Mouse (Mus musculus) limb, embryonic 15.5 days (tissue): ENCODE measurements around the gene Alg10b. TPM values are rescaled to one million over a fixed set of nuclear protein-coding genes. Genes with fewer than 3 reads are reported as not detected.
"Not testable (repeated sequence)": the region's sequence is repeated elsewhere in the genome, so short reads cannot be mapped to it uniquely, and the experiment has no call there.

Source experiments
- ATAC-seq: fragments of 200-750 bp; cut with Nextera tagmentation; 2 replicates; pipeline ENCODE4 v1.8.0; 2017; ENCODE audit warnings: low read depth, moderate TSS enrichment; ENCODE audit not compliant: insufficient number of reproducible peaks, low FRiP score, low TSS enrichment
- H3K27ac ChIP-seq: fragments of 300-500 bp; sonication (generic); 2 replicates; pipeline ENCODE4 v1.5.1; 2015; ENCODE audit warnings: moderate library complexity, mild to moderate bottlenecking, inconsistent platforms
- H3K27me3 ChIP-seq: fragments of 300-500 bp; sonication (generic); 2 replicates; pipeline ENCODE4 v1.6.1; 2015; ENCODE audit warnings: inconsistent platforms
- H3K36me3 ChIP-seq: fragments of 300-500 bp; sonication (generic); 2 replicates; pipeline ENCODE4 v1.6.1; 2015; ENCODE audit warnings: inconsistent platforms
- H3K4me1 ChIP-seq: fragments of 300-500 bp; sonication (generic); 2 replicates; pipeline ENCODE4 v1.6.1; 2015; ENCODE audit warnings: inconsistent platforms
- H3K4me2 ChIP-seq: fragments of 300-500 bp; sonication (generic); 2 replicates; pipeline ENCODE4 v1.6.1; 2015; ENCODE audit warnings: mild to moderate bottlenecking, inconsistent platforms
- H3K4me3 ChIP-seq: fragments of 300-500 bp; sonication (generic); 2 replicates; pipeline ENCODE4 v1.5.1; 2015; ENCODE audit warnings: mild to moderate bottlenecking, inconsistent platforms
- H3K9ac ChIP-seq: fragments of 300-500 bp; sonication (generic); 2 replicates; pipeline ENCODE4 v1.6.1; 2015; ENCODE audit warnings: inconsistent platforms
- H3K9me3 ChIP-seq: fragments of 300-500 bp; sonication (generic); 2 replicates; pipeline ENCODE4 v1.6.1; 2016; ENCODE audit warnings: inconsistent platforms
- WGBS: fragments of 180-500 bp; shearing (Covaris S2); methylation state at CpG from one replicate; pipeline ENCODE4 v1.1.7; 2015; 5-methylcytosine and 5-hydroxymethylcytosine counted together
- polyA plus RNA-seq: library from polyadenylated mRNA; unstranded; fragments of >200 nt; fragmentation: Nextera tagmentation; extraction: Ambion mirVana; gene quantifications from 2 replicates; pipeline ENCODE4 v1.2.1, GENCODE M21; 2015

Alg10b gene
- polyA plus RNA-seq, result 25.3 and 29.6 TPM in 2 replicates

GRCm38 (mm10) chr15:90223969-90224750, at the start of gene Alg10b:
Gene Alg10b, plus strand, starts transcription at chr15:90224311.
- H3K36me3 ChIP-seq, result peaks cover 16% of the 10 kb centered on the region
- WGBS, result under 1% methylated on average over 46 of the region's 59 CpGs

DNA sequence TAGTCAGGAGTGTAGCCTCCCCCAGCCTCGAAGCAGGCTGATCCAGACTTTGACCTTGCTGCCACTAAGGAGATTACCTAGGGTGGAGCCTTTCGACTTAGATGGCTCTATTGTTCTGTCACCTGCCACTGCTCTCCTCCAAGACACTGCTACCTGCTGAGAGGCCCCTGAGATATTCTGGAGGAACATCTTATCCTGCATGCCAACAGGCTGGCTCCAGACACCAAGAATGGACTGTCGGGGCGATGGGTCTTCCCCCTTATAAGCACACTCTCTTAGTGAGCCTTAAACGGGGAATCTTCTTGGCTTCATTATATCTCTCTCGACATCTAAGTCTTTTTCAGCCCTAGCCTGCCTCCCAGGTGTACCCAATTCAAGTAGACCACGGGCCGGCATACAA, 41.0 kb upstream of the Alg10b start:
- H3K4me1 ChIP-seq, H3K9me3 ChIP-seq, H3K4me3 ChIP-seq, H3K9ac ChIP-seq, H3K36me3 ChIP-seq, H3K27ac ChIP-seq, H3K4me2 ChIP-seq, H3K27me3 ChIP-seq, ATAC-seq: not testable (repeated sequence)
- WGBS, result 67% methylated on average over 8 of the region's 8 CpGs

More at GRCm38 (mm10) chr15:90223969-90224750, at the start of gene Alg10b:
- ATAC-seq, result peak; percentile 97
- H3K4me1 ChIP-seq, result peaks cover 7% of the 10 kb centered on the region; the same call in 1 of the 2 replicates
- H3K9me3 ChIP-seq, result no peaks in the 10 kb centered on the region
- H3K27ac ChIP-seq, result peak within 1 kb of the TSS; percentile 79
- peak within 1 kb of the TSS; percentile 88 for H3K9ac ChIP-seq
- peak within 1 kb of the TSS; percentile 71 for H3K4me3 ChIP-seq
- H3K27me3 ChIP-seq, result no peaks in the 10 kb centered on the region
- peak within 1 kb of the TSS; percentile 70 for H3K4me2 ChIP-seq

DNA sequence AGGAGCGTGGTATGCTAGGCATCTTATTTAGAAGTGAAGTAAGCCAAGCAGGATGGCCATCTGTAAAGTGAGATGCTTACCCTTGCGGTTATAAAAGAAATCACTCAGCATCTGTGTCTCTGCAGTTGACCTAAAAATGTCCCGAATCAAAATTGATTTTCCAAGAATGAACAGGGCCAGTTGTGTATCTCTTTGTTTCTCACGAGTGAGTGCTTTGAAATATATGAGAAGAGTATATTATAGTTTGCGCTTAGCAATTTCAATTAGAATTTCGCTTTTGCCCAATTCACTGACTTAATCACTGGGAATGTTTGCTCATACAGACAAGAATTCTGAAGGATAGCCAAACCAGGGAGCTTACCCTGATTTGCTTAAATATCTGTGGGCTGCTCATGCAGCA, 40.6 kb upstream of the Alg10b start:
- WGBS, result 79% methylated on average over 6 of the region's 6 CpGs
- no peak for ATAC-seq
- no peaks in the 10 kb centered on the region for H3K27me3 ChIP-seq

DNA sequence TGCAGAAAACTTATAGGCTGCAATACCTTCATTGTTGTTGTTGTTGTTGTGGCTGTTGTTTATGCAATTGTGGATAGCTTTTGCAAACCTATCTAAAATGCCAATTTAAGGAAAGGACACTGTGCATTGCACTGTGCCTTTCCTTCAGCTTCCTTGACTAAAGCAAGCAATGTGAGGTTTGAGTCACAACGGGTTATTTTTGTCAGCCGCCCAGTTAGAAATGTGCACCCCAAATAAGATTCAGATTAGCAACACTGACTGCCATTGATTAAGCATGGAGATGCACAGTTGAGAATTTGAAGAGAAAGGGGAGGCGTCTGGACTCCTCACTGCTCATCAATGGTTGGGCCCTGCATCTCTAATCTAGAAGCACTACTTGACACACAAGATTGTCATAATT, 39.4 kb upstream of the Alg10b start:
- H3K4me2 ChIP-seq, result no peak overlapping the region
- H3K9ac ChIP-seq, result no peak overlapping the region
- no peak for ATAC-seq
- H3K36me3 ChIP-seq, result no peaks in the 10 kb centered on the region
- H3K4me1 ChIP-seq, result no peaks in the 10 kb centered on the region
- no peaks in the 10 kb centered on the region for H3K27me3 ChIP-seq
- no peak overlapping the region for H3K4me3 ChIP-seq
- H3K27ac ChIP-seq, result no peak overlapping the region
- 90% methylated on average over 3 of the region's 3 CpGs for WGBS
- no peaks in the 10 kb centered on the region for H3K9me3 ChIP-seq

More for the DNA sequence above, 40.6 kb upstream of the Alg10b start:
- Histone ChIP-seq H3K4me3 (no peak overlapping the region), H3K9ac (no peak overlapping the region), H3K27ac (no peak overlapping the region), H3K4me2 (no peak overlapping the region), H3K9me3 (no peaks in the 10 kb centered on the region), H3K36me3 (no peaks in the 10 kb centered on the region), H3K4me1 (no peaks in the 10 kb centered on the region)

DNA sequence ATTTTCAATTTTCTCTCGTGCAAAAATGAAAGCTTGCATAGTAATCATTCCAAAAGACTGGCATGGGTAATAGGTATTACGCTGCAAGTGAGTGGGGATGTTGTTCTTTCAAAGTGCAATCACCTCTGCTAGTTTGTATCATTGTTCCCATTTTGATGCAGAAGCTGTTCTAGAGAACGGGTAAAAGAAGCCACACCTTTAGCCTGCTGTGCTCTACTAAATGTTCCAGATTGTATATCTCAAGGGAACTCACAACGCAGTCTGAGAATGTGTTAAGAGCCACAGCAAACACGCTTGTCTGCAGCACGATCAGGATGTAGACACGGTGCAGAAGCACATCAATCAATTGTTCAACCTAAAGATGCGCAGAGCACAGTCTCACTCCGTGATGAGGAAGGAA, 34.6 kb upstream of the Alg10b start:
- 77% methylated on average over 9 of the region's 9 CpGs for WGBS
- no peaks in the 10 kb centered on the region for H3K36me3 ChIP-seq
- no peak for ATAC-seq
- H3K9me3 ChIP-seq, result no peaks in the 10 kb centered on the region
- H3K9ac ChIP-seq, result no peak overlapping the region
- no peak overlapping the region for H3K4me2 ChIP-seq
- H3K4me1 ChIP-seq, result no peaks in the 10 kb centered on the region
- H3K27me3 ChIP-seq, result no peaks in the 10 kb centered on the region
- no peak overlapping the region for H3K27ac ChIP-seq
- H3K4me3 ChIP-seq, result no peak overlapping the region

GRCm38 (mm10) chr15:90213946-90214345, 10.2 kb upstream of the Alg10b start:
- no peaks in the 10 kb centered on the region for H3K36me3 ChIP-seq
- H3K27ac ChIP-seq, result no peak overlapping the region
- WGBS, result 80% methylated on average over 8 of the region's 8 CpGs
- H3K4me2 ChIP-seq, result no peak overlapping the region
- no peaks in the 10 kb centered on the region for H3K9me3 ChIP-seq
- no peaks in the 10 kb centered on the region for H3K27me3 ChIP-seq
- no peak for ATAC-seq
- no peak overlapping the region for H3K4me3 ChIP-seq
- H3K4me1 ChIP-seq, result no peaks in the 10 kb centered on the region
- no peak overlapping the region for H3K9ac ChIP-seq

GRCm38 (mm10) chr15:90214913-90215312, 9.2 kb upstream of the Alg10b start:
- Histone ChIP-seq H3K4me1 (no peaks in the 10 kb centered on the region), H3K9me3 (no peaks in the 10 kb centered on the region), H3K27ac (no peak overlapping the region), H3K9ac (no peak overlapping the region), H3K4me3 (no peak overlapping the region), H3K27me3 (no peaks in the 10 kb centered on the region), H3K4me2 (no peak overlapping the region), H3K36me3 (no peaks in the 10 kb centered on the region)
- 11% methylated on average over 6 of the region's 6 CpGs for WGBS
- no peak for ATAC-seq

GRCm38 (mm10) chr15:90225058-90225575, 1.0 kb downstream of the Alg10b start:
- WGBS, result 63% methylated on average over 4 of the region's 4 CpGs
- no peaks in the 10 kb centered on the region for H3K27me3 ChIP-seq

GRCm38 (mm10) chr15:90237657-90238056, 13.5 kb downstream of the Alg10b start:
- no peaks in the 10 kb centered on the region for H3K27me3 ChIP-seq
- H3K9ac ChIP-seq, result no peak overlapping the region
- no peaks in the 10 kb centered on the region for H3K4me1 ChIP-seq
- no peak for ATAC-seq
- no peaks in the 10 kb centered on the region for H3K9me3 ChIP-seq
- H3K4me2 ChIP-seq, result no peak overlapping the region
- 48% methylated on average over 2 of the region's 2 CpGs for WGBS
- H3K4me3 ChIP-seq, result no peak overlapping the region
- peaks cover 15% of the 10 kb centered on the region for H3K36me3 ChIP-seq
- no peak overlapping the region for H3K27ac ChIP-seq

More at GRCm38 (mm10) chr15:90225058-90225575, 1.0 kb downstream of the Alg10b start:
- peaks cover 20% of the 10 kb centered on the region for H3K36me3 ChIP-seq
- H3K27ac ChIP-seq, result no peak overlapping the region
- peaks cover 7% of the 10 kb centered on the region; the same call in 1 of the 2 replicates for H3K4me1 ChIP-seq
- no peaks in the 10 kb centered on the region for H3K9me3 ChIP-seq
- no peak for ATAC-seq
- H3K4me3 ChIP-seq, result peak overlapping the region; percentile 71
- peak overlapping the region; percentile 58 for H3K4me2 ChIP-seq
- H3K9ac ChIP-seq, result peak overlapping the region; percentile 88; the same call in 1 of the 2 replicates

DNA sequence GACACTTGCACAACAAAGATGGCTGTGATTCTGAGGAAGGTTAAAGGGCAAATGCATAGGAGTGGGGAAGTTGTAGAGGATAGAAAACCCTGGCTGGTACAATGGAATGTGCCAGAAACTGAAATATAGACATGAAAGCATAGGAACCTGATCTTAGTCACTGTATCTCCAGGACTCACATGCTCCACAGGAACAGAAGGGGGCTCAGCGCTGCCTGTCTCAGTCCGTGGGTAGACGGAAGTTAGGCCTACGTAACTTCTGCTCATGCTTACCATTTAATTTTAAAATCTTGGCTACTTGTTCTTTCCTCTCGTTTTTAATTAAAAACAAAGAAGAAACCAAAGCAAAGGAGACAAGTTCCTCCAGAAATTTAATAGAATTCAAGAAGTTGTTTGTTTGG, 20.0 kb downstream of the Alg10b start:
- Histone ChIP-seq H3K4me3 (no peak overlapping the region), H3K36me3 (no peaks in the 10 kb centered on the region), H3K4me2 (no peak overlapping the region), H3K9me3 (no peaks in the 10 kb centered on the region), H3K27ac (no peak overlapping the region), H3K9ac (no peak overlapping the region), H3K4me1 (no peaks in the 10 kb centered on the region), H3K27me3 (no peaks in the 10 kb centered on the region)
- ATAC-seq, result no peak
- 73% methylated on average over 5 of the region's 5 CpGs for WGBS

DNA sequence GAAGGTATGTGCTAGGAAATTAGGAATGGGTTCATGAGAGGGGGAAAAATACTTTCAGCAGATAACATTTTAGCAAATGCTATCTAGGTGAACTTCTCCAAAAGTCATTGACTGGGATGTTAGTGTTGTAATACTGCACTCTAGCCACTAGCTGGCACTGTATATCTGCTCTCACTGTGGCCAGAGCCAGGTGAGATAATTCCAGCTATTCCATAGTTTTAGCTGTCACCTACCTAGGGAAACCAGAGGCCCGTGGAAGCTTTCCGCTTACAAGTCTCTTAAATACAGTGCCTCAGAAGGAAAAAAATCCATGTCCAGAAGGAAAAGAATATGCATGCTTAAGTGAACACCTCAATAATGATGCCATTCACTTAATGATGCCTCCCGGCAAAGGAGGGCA, 25.6 kb downstream of the Alg10b start:
- no peak overlapping the region for H3K4me2 ChIP-seq
- 0 out of 2 replicates have a peak, but pooled peaks cover 2% of the 10 kb centered on the region for H3K4me1 ChIP-seq
- no peaks in the 10 kb centered on the region for H3K9me3 ChIP-seq
- no peaks in the 10 kb centered on the region for H3K36me3 ChIP-seq
- no peak overlapping the region for H3K9ac ChIP-seq
- no peaks in the 10 kb centered on the region for H3K27me3 ChIP-seq
- H3K27ac ChIP-seq, result no peak overlapping the region
- ATAC-seq, result no peak
- WGBS, result 24% methylated on average over 3 of the region's 3 CpGs
- no peak overlapping the region for H3K4me3 ChIP-seq

DNA sequence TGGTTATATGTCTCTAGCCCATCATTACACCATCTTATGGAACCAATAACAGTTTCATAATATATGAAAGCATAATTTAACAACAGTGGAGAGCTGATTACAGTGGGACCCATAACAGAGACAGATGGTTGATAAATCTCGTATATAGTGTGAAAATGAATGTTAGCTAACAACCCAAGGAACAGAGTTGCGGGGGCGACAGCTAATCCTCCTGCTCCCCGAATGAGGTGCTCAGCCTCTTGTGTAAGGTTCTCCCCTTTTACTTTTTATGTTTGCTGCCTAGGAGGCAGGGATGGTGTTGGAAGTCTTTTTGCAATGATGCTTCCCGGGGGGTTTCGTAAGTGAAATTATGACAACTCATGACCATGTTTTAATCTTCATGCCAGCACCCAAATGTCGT, 58.8 kb downstream of the Alg10b start:
- Histone ChIP-seq H3K4me3 (no peak overlapping the region), H3K27me3 (no peaks in the 10 kb centered on the region), H3K9ac (no peak overlapping the region), H3K27ac (no peak overlapping the region), H3K9me3 (no peaks in the 10 kb centered on the region), H3K4me1 (peaks cover 3% of the 10 kb centered on the region; the same call in 1 of the 2 replicates), H3K36me3 (no peaks in the 10 kb centered on the region), H3K4me2 (no peak overlapping the region)
- ATAC-seq, result no peak
- WGBS, result 83% methylated on average over 7 of the region's 7 CpGs
